Mouse (Mus musculus) liver, adult 2 months (tissue): ENCODE results near the gene C1qtnf12.

Experiments used
- CTCF ChIP-seq: fragments of 200-500 bp; IDR thresholded peaks from 2 replicates; pipeline ENCODE4 v1.5.1; 2011; ENCODE audit warnings: low read depth, low read length, control low read depth
- POLR2A ChIP-seq: fragments of 200-500 bp; IDR thresholded peaks from 2 replicates; pipeline ENCODE4 v1.6.1; 2011; ENCODE audit warnings: low read length, control low read depth; ENCODE audit not compliant: insufficient read depth; ENCODE audit errors: extremely low read depth

- TF ChIP-seq POLR2A (no peak), CTCF (no peak)
Observed at GRCm38 (mm10) chr4:156004109-156004508, 42.0 kb downstream of the C1qtnf12 start.
